Mouse (Mus musculus) liver, adult 2 months (tissue): ENCODE measurements around the gene Dgkk. TPM values are rescaled to one million over a fixed set of nuclear protein-coding genes. Genes with fewer than 3 reads are reported as not detected.
"Not testable (repeated sequence)": the region's sequence is repeated elsewhere in the genome, so short reads cannot be mapped to it uniquely, and the experiment has no call there.

Experiments used
- DNase-seq: peaks from one replicate; pipeline ENCODE4 v3.0.0-alpha.2; 2011; ENCODE audit warnings: low read depth, low spot score; ENCODE audit errors: extremely low read depth
- H3K27ac ChIP-seq: fragments of 200-500 bp; replicated peaks from 2 replicates; pipeline ENCODE4 v1.5.1; 2012; ENCODE audit warnings: low read depth, mild to moderate bottlenecking, control low read depth, inconsistent platforms, low read length; ENCODE audit not compliant: insufficient read depth
- H3K27me3 ChIP-seq: fragments of 200-500 bp; 2 replicates; pipeline ENCODE4 v1.6.1; 2012; ENCODE audit warnings: mild to moderate bottlenecking, moderate library complexity, low read length, inconsistent platforms; ENCODE audit not compliant: control insufficient read depth, insufficient read depth
- H3K36me3 ChIP-seq: fragments of 200-500 bp; 2 replicates; pipeline ENCODE4 v1.6.1; 2012; ENCODE audit warnings: low read length, inconsistent platforms; ENCODE audit not compliant: control insufficient read depth, insufficient read depth
- H3K4me1 ChIP-seq: fragments of 200-500 bp; 2 replicates; pipeline ENCODE4 v1.6.1; 2011; ENCODE audit warnings: low read length; ENCODE audit not compliant: control insufficient read depth, insufficient read depth
- H3K4me3 ChIP-seq: fragments of 200-500 bp; 2 replicates; pipeline ENCODE4 v1.5.1; 2011; ENCODE audit warnings: low read depth, mild to moderate bottlenecking, control low read depth, low read length, moderate library complexity; ENCODE audit not compliant: insufficient read depth
- H3K79me2 ChIP-seq: fragments of 200-500 bp; 2 replicates; pipeline ENCODE4 v1.6.1; 2012; ENCODE audit warnings: inconsistent platforms, mild to moderate bottlenecking, low read length, moderate library complexity; ENCODE audit not compliant: control insufficient read depth, insufficient read depth
- H3K9ac ChIP-seq: fragments of 200-500 bp; 2 replicates; pipeline ENCODE4 v1.6.1; 2012; ENCODE audit warnings: low read depth, mild to moderate bottlenecking, control low read depth, inconsistent platforms, low read length
- CTCF ChIP-seq: fragments of 200-500 bp; IDR thresholded peaks from 2 replicates; pipeline ENCODE4 v1.5.1; 2011; ENCODE audit warnings: low read depth, low read length, control low read depth
- POLR2A ChIP-seq: fragments of 200-500 bp; IDR thresholded peaks from 2 replicates; pipeline ENCODE4 v1.6.1; 2011; ENCODE audit warnings: low read length, control low read depth; ENCODE audit not compliant: insufficient read depth; ENCODE audit errors: extremely low read depth
- WGBS: fragments of 180-500 bp; shearing (Covaris S2); methylation state at CpG from one replicate; pipeline ENCODE4 v1.1.7; 2018; 5-methylcytosine and 5-hydroxymethylcytosine counted together
- polyA plus RNA-seq: library from polyadenylated mRNA; depleted of rRNA; stranded (reverse); fragments of >200 nt; gene quantifications from 2 replicates; pipeline ENCODE4 v1.2.3, GENCODE M21; 2012; rRNA removed
- total RNA-seq: library from RNA; depleted of rRNA; stranded (reverse); fragments of >200 nt; gene quantifications from 2 replicates; pipeline ENCODE4 v1.2.3, GENCODE M21; 2014; rRNA removed

Dgkk gene
- total RNA-seq (not detected in 2 replicates), polyA plus RNA-seq (not detected in 2 replicates)

DNA sequence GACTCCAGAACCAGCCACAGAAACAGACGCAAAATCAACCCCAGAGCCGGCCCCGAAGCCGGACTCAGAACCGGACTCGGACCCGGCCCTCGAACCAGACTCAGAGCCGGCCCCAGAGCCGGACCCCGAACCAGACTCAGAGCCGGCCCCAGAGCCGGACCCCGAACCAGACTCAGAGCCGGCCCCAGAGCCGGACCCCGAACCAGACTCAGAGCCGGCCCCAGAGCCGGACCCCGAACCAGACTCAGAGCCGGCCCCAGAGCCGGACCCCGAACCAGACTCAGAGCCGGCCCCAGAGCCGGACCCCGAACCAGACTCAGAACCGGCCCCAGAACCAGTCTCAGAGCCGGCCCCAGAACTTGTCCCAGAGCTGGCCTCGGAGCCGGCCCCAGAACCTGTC lies at the start of gene Dgkk:
Gene Dgkk (plus strand): TSS at position 301 of the 400 bp plus-strand sequence.
- H3K9ac ChIP-seq, H3K4me1 ChIP-seq, H3K79me2 ChIP-seq, H3K27me3 ChIP-seq, DNase-seq, H3K36me3 ChIP-seq, H3K27ac ChIP-seq: not testable (repeated sequence)
- peak within 1 kb of the TSS; percentile 6; the same call in 1 of the 2 replicates for H3K4me3 ChIP-seq
- WGBS: 2% methylated on average over 11 of the region's 30 CpGs

DNA sequence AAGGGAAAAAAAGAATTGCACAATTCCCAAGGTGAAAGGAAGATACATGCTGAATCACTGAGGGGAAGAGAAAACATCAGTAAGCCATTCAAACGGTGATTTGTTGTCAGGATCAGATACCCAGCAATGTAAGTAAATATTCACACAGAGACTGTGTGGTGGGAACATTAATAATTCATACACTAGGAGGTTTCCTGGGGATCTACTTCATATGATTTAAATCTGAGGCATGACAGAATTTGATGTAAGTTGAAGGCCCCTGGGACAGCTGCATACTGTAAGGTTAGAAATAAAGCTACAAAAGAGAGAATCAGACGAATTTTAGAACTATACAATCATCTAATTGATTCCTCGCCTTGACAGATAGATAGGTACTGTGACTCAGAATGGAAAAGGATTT lies 45.1 kb upstream of the Dgkk start:
- Histone ChIP-seq H3K4me1 (no peaks in the 10 kb centered on the region), H3K79me2 (no peaks in the 10 kb centered on the region), H3K27me3 (no peaks in the 10 kb centered on the region), H3K4me3 (no peak overlapping the region), H3K9ac (no peak overlapping the region), H3K27ac (no peak overlapping the region), H3K36me3 (no peaks in the 10 kb centered on the region)
- WGBS: 50% methylated on average over 3 of the region's 3 CpGs
- DNase-seq: no peak
- TF ChIP-seq CTCF (no peak), POLR2A (no peak)

DNA sequence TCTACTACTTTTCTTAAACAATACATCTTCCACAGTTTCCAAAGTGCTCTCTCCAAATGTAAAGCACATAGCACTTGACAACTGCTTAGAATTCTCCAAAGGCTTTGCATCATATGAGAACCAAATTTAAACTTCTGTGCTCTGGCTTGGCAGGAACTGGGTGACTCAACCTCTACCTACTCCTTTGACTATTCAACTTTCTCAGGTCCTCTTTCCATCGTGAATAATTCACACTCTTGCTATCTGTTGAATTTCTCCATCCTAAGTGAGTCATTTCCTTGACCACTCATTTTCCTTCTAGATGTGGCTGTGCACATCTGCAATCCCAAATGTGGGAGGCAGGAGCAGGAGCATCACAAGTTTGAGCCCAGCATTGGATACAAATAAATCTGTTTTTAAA lies 28.4 kb upstream of the Dgkk start:
- no peaks in the 10 kb centered on the region for H3K36me3 ChIP-seq

DNA sequence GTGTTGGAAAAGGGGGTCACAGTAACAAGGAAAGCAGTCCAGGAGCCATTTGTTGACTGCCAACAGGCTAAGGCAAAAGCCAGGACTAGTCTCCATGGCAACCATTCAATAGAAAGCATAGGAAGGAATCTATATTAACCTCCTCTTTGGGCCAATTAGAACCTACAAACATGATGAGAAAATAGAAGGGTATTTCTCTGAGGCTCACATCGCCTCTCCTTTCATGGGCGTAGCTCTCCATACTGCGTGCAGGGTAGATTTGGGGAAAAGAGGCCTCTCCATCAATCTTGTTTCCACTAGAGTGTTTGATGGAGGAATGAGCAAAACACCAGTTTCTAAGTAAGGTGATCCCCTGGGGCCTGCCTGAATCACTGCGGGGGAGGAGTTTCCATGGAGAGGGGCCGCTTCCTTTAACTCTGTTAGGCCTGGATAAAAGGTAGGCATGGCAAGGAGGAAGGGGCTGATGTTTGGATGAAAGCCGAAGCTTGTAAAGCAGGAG lies 27.5 kb upstream of the Dgkk start:
- H3K4me3 ChIP-seq: no peak overlapping the region
- no peaks in the 10 kb centered on the region for H3K36me3 ChIP-seq
- no peak overlapping the region for H3K27ac ChIP-seq
- TF ChIP-seq POLR2A: no peak
- H3K4me1 ChIP-seq: no peaks in the 10 kb centered on the region
- no peak overlapping the region for H3K9ac ChIP-seq
- H3K79me2 ChIP-seq: no peaks in the 10 kb centered on the region
- WGBS: 62% methylated on average over 6 of the region's 6 CpGs
- no peaks in the 10 kb centered on the region for H3K27me3 ChIP-seq
- no peak for DNase-seq

More for the DNA sequence above, 28.4 kb upstream of the Dgkk start:
- DNase-seq: no peak
- Histone ChIP-seq H3K27me3 (no peaks in the 10 kb centered on the region), H3K79me2 (no peaks in the 10 kb centered on the region), H3K4me3 (no peak overlapping the region), H3K4me1 (no peaks in the 10 kb centered on the region), H3K9ac (no peak overlapping the region), H3K27ac (no peak overlapping the region)
- no peak for TF ChIP-seq POLR2A
- no peak for TF ChIP-seq CTCF
- WGBS: 35% methylated on average over 1 of the region's 1 CpGs

- WGBS: 4% methylated on average over 13 of the region's 13 CpGs
- TF ChIP-seq POLR2A (no peak), CTCF (no peak)
- Histone ChIP-seq H3K27me3 (peaks cover 7% of the 10 kb centered on the region; the same call in 1 of the 2 replicates), H3K9ac (no peak overlapping the region), H3K79me2 (no peaks in the 10 kb centered on the region), H3K27ac (no peak overlapping the region), H3K4me1 (no peaks in the 10 kb centered on the region), H3K4me3 (no peak overlapping the region), H3K36me3 (no peaks in the 10 kb centered on the region)
- DNase-seq: no peak
Observed at GRCm38 (mm10) chrX:6777489-6778249, 1.4 kb upstream of the Dgkk start.

GRCm38 (mm10) chrX:6778250-6778637 lies 862 bp upstream of the Dgkk start:
- Histone ChIP-seq H3K36me3 (no peaks in the 10 kb centered on the region), H3K4me3 (peak overlapping the region; percentile 6; the same call in 1 of the 2 replicates), H3K4me1 (no peaks in the 10 kb centered on the region), H3K79me2 (no peaks in the 10 kb centered on the region), H3K9ac (no peak overlapping the region), H3K27ac (no peak overlapping the region), H3K27me3 (peaks cover 7% of the 10 kb centered on the region; the same call in 1 of the 2 replicates)
- no peak for DNase-seq
- TF ChIP-seq CTCF (no peak), POLR2A (no peak)
- WGBS: 2% methylated on average over 24 of the region's 24 CpGs
